Mouse (Mus musculus) E14TG2a.4 (cell line): ENCODE measurements at regions not wholly inside any gene's neighbourhood (a gene's known extent, or its start where the extent isn't known, plus 50 kb on each side); places are given as distances from the start of the nearest gene placed in this dataset.
A peak's percentile ranks its signal among the peaks of the same experiment; 100 is the strongest.

Experiments
- H3K27me3 ChIP-seq: 2 replicates; pipeline ENCODE4 v1.6.1; 2014; ENCODE audit warnings: low read length, control low read depth; ENCODE audit not compliant: insufficient read depth
- H3K36me3 ChIP-seq: 2 replicates; pipeline ENCODE4 v1.6.1; 2014; ENCODE audit warnings: low read length, control low read depth; ENCODE audit not compliant: insufficient read depth
- H3K4me1 ChIP-seq: replicated peaks from 2 replicates; pipeline ENCODE4 v1.6.1; 2014; ENCODE audit warnings: low read depth, low read length, control low read depth
- H3K4me3 ChIP-seq: replicated peaks from 2 replicates; pipeline ENCODE4 v1.5.1; 2014; ENCODE audit warnings: mild to moderate bottlenecking, low read length
- H3K9me3 ChIP-seq: 2 replicates; pipeline ENCODE4 v1.6.1; 2014; ENCODE audit warnings: low read length, control low read depth
- CTCF ChIP-seq: conservative IDR thresholded peaks from 2 replicates; pipeline ENCODE4 v1.5.1; 2014; ENCODE audit warnings: low read length
- NANOG ChIP-seq: IDR thresholded peaks from 2 replicates; pipeline ENCODE4 v1.6.1; 2014; ENCODE audit warnings: borderline replicate concordance, low read length, mixed read lengths
- POU5F1 ChIP-seq: IDR thresholded peaks from 2 replicates; pipeline ENCODE4 v1.6.1; 2014; ENCODE audit warnings: low read length, borderline replicate concordance

- TF ChIP-seq NANOG: 0 out of 2 replicates have a peak, but pooled peaks have one; percentile 21
- TF ChIP-seq CTCF: no peak
- TF ChIP-seq POU5F1: no peak
- Histone ChIP-seq H3K4me3 (peak overlapping the region; percentile 68), H3K9me3 (no peaks in the 10 kb centered on the region), H3K36me3 (0 out of 2 replicates have a peak, but pooled peaks cover 4% of the 10 kb centered on the region), H3K4me1 (peaks cover 53% of the 10 kb centered on the region), H3K27me3 (no peaks in the 10 kb centered on the region)
These were observed 125.2 kb downstream of the Ndufa10 start for GRCm38 (mm10) chr1:92348353-92349005.

- Histone ChIP-seq H3K4me1 (peaks cover 53% of the 10 kb centered on the region), H3K9me3 (no peaks in the 10 kb centered on the region), H3K36me3 (0 out of 2 replicates have a peak, but pooled peaks cover 4% of the 10 kb centered on the region), H3K4me3 (peak overlapping the region; percentile 68), H3K27me3 (no peaks in the 10 kb centered on the region)
- TF ChIP-seq POU5F1 (no peak), NANOG (no peak), CTCF (no peak)
These were observed 126.0 kb downstream of the Ndufa10 start for GRCm38 (mm10) chr1:92347656-92348055.

- H3K9me3 ChIP-seq: 0 out of 2 replicates have a peak, but pooled peaks cover 4% of the 10 kb centered on the region
- peaks cover 47% of the 10 kb centered on the region for H3K4me1 ChIP-seq
- H3K4me3 ChIP-seq: no peak overlapping the region
- 0 out of 2 replicates have a peak, but pooled peaks cover 4% of the 10 kb centered on the region for H3K36me3 ChIP-seq
- no peaks in the 10 kb centered on the region for H3K27me3 ChIP-seq
- TF ChIP-seq NANOG (no peak), CTCF (no peak), POU5F1 (no peak)
These were observed 129.9 kb downstream of the Ndufa10 start for GRCm38 (mm10) chr1:92343768-92344167.

GRCm38 (mm10) chr1:92343161-92343598 is 130.5 kb downstream of the Ndufa10 start:
- H3K4me3 ChIP-seq: no peak overlapping the region
- TF ChIP-seq POU5F1: no peak
- TF ChIP-seq CTCF: no peak
- no peak for TF ChIP-seq NANOG
- 0 out of 2 replicates have a peak, but pooled peaks cover 4% of the 10 kb centered on the region for H3K9me3 ChIP-seq
- H3K27me3 ChIP-seq: no peaks in the 10 kb centered on the region
- H3K4me1 ChIP-seq: peaks cover 41% of the 10 kb centered on the region
- 0 out of 2 replicates have a peak, but pooled peaks cover 4% of the 10 kb centered on the region for H3K36me3 ChIP-seq

- no peak for TF ChIP-seq POU5F1
- TF ChIP-seq NANOG: no peak
- no peak for TF ChIP-seq CTCF
- no peak overlapping the region for H3K4me3 ChIP-seq
- 0 out of 2 replicates have a peak, but pooled peaks cover 4% of the 10 kb centered on the region for H3K9me3 ChIP-seq
- no peaks in the 10 kb centered on the region for H3K27me3 ChIP-seq
- peaks cover 29% of the 10 kb centered on the region for H3K4me1 ChIP-seq
- 0 out of 2 replicates have a peak, but pooled peaks cover 4% of the 10 kb centered on the region for H3K36me3 ChIP-seq
These were observed 131.7 kb downstream of the Ndufa10 start for GRCm38 (mm10) chr1:92341846-92342540.

GRCm38 (mm10) chr1:92340644-92341043 is 133.0 kb downstream of the Ndufa10 start:
- TF ChIP-seq CTCF (no peak), POU5F1 (no peak), NANOG (no peak)
- 0 out of 2 replicates have a peak, but pooled peaks cover 4% of the 10 kb centered on the region for H3K9me3 ChIP-seq
- H3K36me3 ChIP-seq: no peaks in the 10 kb centered on the region
- H3K27me3 ChIP-seq: no peaks in the 10 kb centered on the region
- peaks cover 18% of the 10 kb centered on the region for H3K4me1 ChIP-seq
- H3K4me3 ChIP-seq: no peak overlapping the region

GRCm38 (mm10) chr1:92338589-92338988 is 135.1 kb downstream of the Ndufa10 start:
- Histone ChIP-seq H3K4me3 (no peak overlapping the region), H3K27me3 (no peaks in the 10 kb centered on the region), H3K4me1 (no peaks in the 10 kb centered on the region), H3K36me3 (no peaks in the 10 kb centered on the region), H3K9me3 (0 out of 2 replicates have a peak, but pooled peaks cover 4% of the 10 kb centered on the region)
- no peak for TF ChIP-seq CTCF
- no peak for TF ChIP-seq NANOG

- no peak for TF ChIP-seq NANOG
- no peaks in the 10 kb centered on the region for H3K27me3 ChIP-seq
- no peak overlapping the region for H3K4me3 ChIP-seq
- H3K36me3 ChIP-seq: no peaks in the 10 kb centered on the region
- H3K9me3 ChIP-seq: 0 out of 2 replicates have a peak, but pooled peaks cover 4% of the 10 kb centered on the region
- H3K4me1 ChIP-seq: no peaks in the 10 kb centered on the region
These were observed 136.2 kb downstream of the Ndufa10 start for GRCm38 (mm10) chr1:92337450-92337849.
